Comparison of ENCODE assay signal across 9 mouse cellular contexts in genomic region chr10:26752064-26752928, GRCm38 (mm10). TPM values are rescaled to one million over a fixed set of nuclear protein-coding genes. Genes with fewer than 3 reads are reported as not detected.
A peak's percentile ranks its signal among the peaks of the same experiment; 100 is the strongest.
DNase-seq lines count a peak whose midpoint lies in the region; ATAC-seq and TF ChIP-seq lines count a peak whose summit lies in the region.
"Had no signal": no experiment of that assay in that cellular context is flagged by ENCODE, and none has a peak within 500 bp of the region (broad histone marks: within the 10 kb centered on the region; RNA-seq: fewer than 3 reads in every experiment).

No protein-coding gene starts in this region.

- TF ChIP-seq CTCF in left cerebral cortex, adult 2 months (IDR thresholded peaks at IDR 0.05) = peak; percentile 82

- WGBS in intestine, embryonic 14.5 days = 59% methylated on average over 16 of the region's 16 CpGs

- no peaks in the 10 kb centered on the region for H3K4me1 ChIP-seq in brown adipose tissue, adult 24 weeks (ENCODE audit: control insufficient read depth, insufficient read depth, insufficient read length, low read length)
- H3K4me1 ChIP-seq in intestine, embryonic 14.5 days (replicated peaks; ENCODE audit: control insufficient read depth, insufficient read depth, low read length) = no peaks in the 10 kb centered on the region

- no peak overlapping the region for H3K9ac ChIP-seq in intestine, embryonic 14.5 days (ENCODE audit: low read length)

- H3K4me2 ChIP-seq in intestine, embryonic 14.5 days (ENCODE audit: low read length) = no peak overlapping the region

- intact Hi-C loops in heart, postnatal 25 days (cut with DNase I) = loop anchor here (2.0 to 5.0 kb wide), 2 partner anchors 40 to 137 kb away; no protein-coding TSS in a partner anchor
- intact Hi-C loops in left cerebral cortex, adult 2 months (cut with DNase I) = loop anchor here (2.0 to 5.0 kb wide), 3 partner anchors 40 to 380 kb away; no protein-coding TSS in a partner anchor

- peak overlapping the region; percentile 40 for H3K4me3 ChIP-seq in brown adipose tissue, adult 24 weeks (ENCODE audit: insufficient read depth, low read depth, low read length)
- H3K4me3 ChIP-seq in intestine, embryonic 14.5 days (ENCODE audit: low read depth, low read length) = no peak overlapping the region
- H3K4me3 ChIP-seq in left cerebral cortex, adult 2 months = no peak overlapping the region

- no peaks in the 10 kb centered on the region for H3K9me3 ChIP-seq in intestine, embryonic 14.5 days (ENCODE audit: control insufficient read depth, low read length)

- H3K27ac ChIP-seq in brown adipose tissue, adult 24 weeks (replicated peaks; ENCODE audit: low read depth, low read length) = no peak overlapping the region
- H3K27ac ChIP-seq in intestine, embryonic 14.5 days (ENCODE audit: low read depth) = no peak overlapping the region
- no peak overlapping the region for H3K27ac ChIP-seq in left cerebral cortex, adult 2 months

- no peaks in the 10 kb centered on the region for H3K36me3 ChIP-seq in intestine, embryonic 14.5 days (ENCODE audit: control insufficient read depth, insufficient read depth, low read length)
- H3K36me3 ChIP-seq: G1E had no signal

- DNase-seq in heart, adult 11 months = peak; percentile 91
- DNase-seq in heart, postnatal 25 days (ENCODE audit: low spot score) = no peak
- peak; percentile 50 to 51 for DNase-seq in frontal cortex, postnatal 14 days (ENCODE audit: low spot score in 2 of 2)
- DNase-seq in intestine, embryonic 14.5 days (ENCODE audit: low spot score) = peak; percentile 66
- DNase-seq in left cerebral cortex, adult 2 months (ENCODE audit: extremely low spot score in 1 of 2, low spot score in 2 of 2) = peak; percentile 63
- DNase-seq in mesoderm, embryonic 11.5 days (ENCODE audit: low read depth, low spot score) = peak; percentile 47
- DNase-seq in spleen, postnatal 10 days (ENCODE audit: low spot score in 2 of 2) = peak; percentile 13 to 60

- ATAC-seq in intestine, embryonic 14.5 days (replicated peaks; ENCODE audit: low FRiP score, low TSS enrichment, low read depth) = 0 out of 2 replicates have a peak, but pooled peaks have one; percentile 5

- H3K27me3 ChIP-seq in intestine, embryonic 14.5 days (replicated peaks; ENCODE audit: control insufficient read depth, insufficient read depth, low read length) = no peaks in the 10 kb centered on the region

RNA-seq across cellular contexts. Expression of gene Arhgap18, which starts 0.9 kb away (rescaled TPM):
- 10 to 100 TPM; 18.2 to 22.6 TPM for total RNA-seq in heart, postnatal 25 days (2021)
- polyA plus RNA-seq in brown adipose tissue, adult 24 weeks (2012; ENCODE audit: insufficient read depth, insufficient read length, missing spikeins) = 9.8 and 22.1 TPM in 2 replicates
- 40.0 and 45.9 TPM in 2 replicates for polyA plus RNA-seq in intestine, embryonic 14.5 days (2014; fragmentation: Nextera tagmentation; extraction: Ambion mirVana)
- 1 to 10 TPM; 9.4 TPM for total RNA-seq in left cerebral cortex, adult 2 months (2021)
